Mouse (Mus musculus) C2C12 (cell line): ENCODE data around the gene Enc1.

Experiments
- CTCF ChIP-seq: IDR thresholded peaks from one replicate; pipeline ENCODE4 v1.5.1; 2011; ENCODE audit not compliant: control insufficient read depth, insufficient read depth, insufficient read length
- MAX ChIP-seq: IDR thresholded peaks from one replicate; pipeline ENCODE4 v1.6.1; 2011; ENCODE audit warnings: mild to moderate bottlenecking, control low read depth
- MYOD1 ChIP-seq: IDR thresholded peaks from one replicate; pipeline ENCODE4 v1.6.1; 2011; ENCODE audit warnings: low read depth; ENCODE audit not compliant: control insufficient read depth, insufficient read length
- MYOG ChIP-seq: IDR thresholded peaks from one replicate; pipeline ENCODE4 v1.6.1; 2011; ENCODE audit not compliant: control insufficient read depth, insufficient read length; ENCODE audit errors: extremely low read depth
- USF1 ChIP-seq: IDR thresholded peaks from one replicate; pipeline ENCODE4 v1.6.1; 2011; ENCODE audit warnings: low read depth, mild to moderate bottlenecking, control low read depth, moderate library complexity

- TF ChIP-seq CTCF (no peak), USF1 (no peak), MAX (no peak), MYOG (no peak), MYOD1 (no peak)
Observed at GRCm38 (mm10) chr13:97296757-97297156, 55.9 kb downstream of the Enc1 start.
